Mouse (Mus musculus): ENCODE data around the gene Tmem39a. TPM values are rescaled to one million over a fixed set of nuclear protein-coding genes. Genes with fewer than 3 reads are reported as not detected.

The Tmem39a gene
- polyA plus RNA-seq, 1 experiment, result 35.7 TPM

DNA sequence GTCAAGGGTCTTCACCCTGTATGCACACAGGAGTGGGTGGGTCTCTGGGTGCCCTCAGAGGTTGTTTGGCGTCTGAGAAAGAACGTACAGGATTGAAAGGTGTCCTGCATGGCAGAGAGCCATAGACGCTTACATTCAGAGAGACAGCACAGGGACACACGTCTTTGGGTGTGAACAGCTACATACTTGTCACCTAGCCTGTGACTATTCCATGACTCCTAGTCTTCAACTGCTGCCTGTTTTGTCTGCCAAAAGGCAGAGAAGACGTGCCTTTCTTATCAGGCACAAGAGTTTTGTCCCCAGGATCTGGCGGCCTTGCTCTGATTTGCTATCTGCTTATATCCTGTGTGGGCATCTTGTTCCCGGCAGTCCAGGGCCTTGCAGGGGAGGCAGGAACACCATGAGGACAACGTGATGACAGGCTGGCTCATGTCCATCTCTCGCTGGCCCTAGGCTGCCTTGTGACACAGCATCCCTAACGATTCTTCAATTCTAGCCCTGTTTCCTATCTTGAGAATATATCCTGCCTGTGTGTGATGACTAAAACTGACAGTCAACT lies 67.4 kb downstream of the Tmem39a start:
- WGBS, result 78% methylated on average over 10 of the region's 10 CpGs
- H3K4me1 ChIP-seq (ENCODE audit: control insufficient read depth, insufficient read depth, low read length), result no peaks in the 10 kb centered on the region
- no peak overlapping the region for H3K27ac ChIP-seq (ENCODE audit: control insufficient read depth, insufficient read depth, low read depth, low read length, poor library complexity)
- TF ChIP-seq CTCF (IDR thresholded peaks at IDR 0.05; ENCODE audit: control insufficient read depth, insufficient read depth, low read length) (no peak), POLR2A (IDR thresholded peaks at IDR 0.05; ENCODE audit: borderline replicate concordance, control insufficient read depth, low read depth, low read length) (no peak)
- H3K4me3 ChIP-seq (replicated peaks; ENCODE audit: control insufficient read depth, low read depth, low read length), result no peak overlapping the region

DNA sequence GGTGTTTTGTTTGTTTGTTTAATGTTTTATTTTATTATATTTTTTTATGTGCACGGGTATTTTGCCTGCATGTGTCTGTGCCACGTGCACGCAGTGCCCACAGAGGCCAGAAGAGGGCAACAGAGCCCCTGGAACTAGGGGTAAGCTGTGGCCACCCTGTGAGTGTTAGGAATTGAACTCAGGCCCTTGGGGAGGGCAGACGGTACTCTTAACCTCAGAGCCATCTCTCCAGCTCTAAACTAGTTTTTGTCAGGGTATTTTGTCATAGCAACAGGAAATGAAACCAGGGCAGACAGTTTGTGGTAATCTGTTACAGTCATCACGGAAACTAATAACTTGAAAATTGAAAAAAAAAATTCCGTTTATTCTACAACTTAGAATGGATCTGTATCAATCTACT lies 73.6 kb downstream of the Tmem39a start:
- H3K4me1 ChIP-seq (ENCODE audit: control insufficient read depth, insufficient read depth, low read length), result no peaks in the 10 kb centered on the region; the same call in 1 of the 2 replicates
- 33% methylated on average over 6 of the region's 6 CpGs for WGBS
- no peak overlapping the region for H3K4me3 ChIP-seq (replicated peaks; ENCODE audit: control insufficient read depth, low read depth, low read length)
- no peak overlapping the region for H3K27ac ChIP-seq (ENCODE audit: control insufficient read depth, insufficient read depth, low read depth, low read length, poor library complexity)
- TF ChIP-seq POLR2A (IDR thresholded peaks at IDR 0.05; ENCODE audit: borderline replicate concordance, control insufficient read depth, low read depth, low read length) (no peak), CTCF (IDR thresholded peaks at IDR 0.05; ENCODE audit: control insufficient read depth, insufficient read depth, low read length) (peak; percentile 88)

DNA sequence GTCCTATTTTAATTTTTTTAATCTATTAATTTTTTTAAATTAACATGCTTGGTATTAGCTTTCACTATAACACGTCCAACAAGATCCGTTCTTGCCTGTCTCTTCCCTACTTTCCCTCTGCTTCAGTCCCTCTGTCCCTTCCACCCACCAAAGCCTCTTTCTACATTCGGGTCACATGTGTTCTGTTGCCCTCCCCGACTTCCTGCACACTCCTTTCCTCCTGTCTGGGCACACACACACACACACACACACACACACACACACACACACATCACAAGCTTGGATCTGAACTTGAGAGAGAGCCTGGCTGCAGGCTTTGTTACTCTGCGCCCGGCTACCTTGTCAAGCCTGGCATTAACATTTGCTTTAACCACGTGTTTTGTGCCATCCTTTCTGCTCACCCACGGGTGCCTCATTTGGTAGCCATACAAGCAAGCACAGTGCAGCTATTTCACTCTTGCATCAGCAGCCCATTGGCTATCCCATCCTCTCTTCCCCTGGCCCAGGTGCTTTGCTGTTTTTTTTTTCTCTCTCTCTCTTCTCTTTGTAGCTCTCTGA lies 77.4 kb downstream of the Tmem39a start:
- Histone ChIP-seq H3K27ac (ENCODE audit: control insufficient read depth, insufficient read depth, low read depth, low read length, poor library complexity) (peak overlapping the region; percentile 18), H3K4me1 (ENCODE audit: control insufficient read depth, insufficient read depth, low read length) (no peaks in the 10 kb centered on the region; the same call in 1 of the 2 replicates)

DNA sequence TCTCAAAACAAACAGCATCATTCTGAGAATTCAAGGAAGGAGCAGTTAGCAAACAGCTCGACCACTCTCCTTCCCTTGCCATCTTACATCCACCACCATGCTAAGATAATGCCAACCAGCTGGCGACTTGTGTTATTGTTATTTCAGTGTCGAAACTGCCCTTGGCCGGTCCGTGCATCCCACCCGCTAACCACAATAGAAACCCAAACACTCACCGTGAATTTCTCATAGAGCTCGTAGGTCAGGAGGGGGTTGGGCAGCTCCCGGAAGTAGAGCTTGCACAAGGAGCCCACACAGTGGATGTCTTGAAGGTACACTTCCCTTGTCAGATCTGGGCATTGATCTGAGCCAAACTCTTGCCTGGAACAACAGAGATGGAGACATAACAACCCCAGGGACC lies 78.2 kb downstream of the Tmem39a start:
- Histone ChIP-seq H3K27ac (ENCODE audit: control insufficient read depth, insufficient read depth, low read depth, low read length, poor library complexity) (peak overlapping the region; percentile 79), H3K4me1 (ENCODE audit: control insufficient read depth, insufficient read depth, low read length) (no peaks in the 10 kb centered on the region; the same call in 1 of the 2 replicates), H3K4me3 (replicated peaks; ENCODE audit: control insufficient read depth, low read depth, low read length) (peak overlapping the region; percentile 37)
- TF ChIP-seq CTCF (IDR thresholded peaks at IDR 0.05; ENCODE audit: control insufficient read depth, insufficient read depth, low read length), result no peak
- TF ChIP-seq POLR2A (IDR thresholded peaks at IDR 0.05; ENCODE audit: borderline replicate concordance, control insufficient read depth, low read depth, low read length), result no peak
- WGBS, result 30% methylated on average over 9 of the region's 9 CpGs

More for the DNA sequence above, 77.4 kb downstream of the Tmem39a start:
- H3K4me3 ChIP-seq (replicated peaks; ENCODE audit: control insufficient read depth, low read depth, low read length), result no peak overlapping the region
- TF ChIP-seq POLR2A (IDR thresholded peaks at IDR 0.05; ENCODE audit: borderline replicate concordance, control insufficient read depth, low read depth, low read length) (no peak), CTCF (IDR thresholded peaks at IDR 0.05; ENCODE audit: control insufficient read depth, insufficient read depth, low read length) (no peak)
- 29% methylated on average over 8 of the region's 8 CpGs for WGBS

DNA sequence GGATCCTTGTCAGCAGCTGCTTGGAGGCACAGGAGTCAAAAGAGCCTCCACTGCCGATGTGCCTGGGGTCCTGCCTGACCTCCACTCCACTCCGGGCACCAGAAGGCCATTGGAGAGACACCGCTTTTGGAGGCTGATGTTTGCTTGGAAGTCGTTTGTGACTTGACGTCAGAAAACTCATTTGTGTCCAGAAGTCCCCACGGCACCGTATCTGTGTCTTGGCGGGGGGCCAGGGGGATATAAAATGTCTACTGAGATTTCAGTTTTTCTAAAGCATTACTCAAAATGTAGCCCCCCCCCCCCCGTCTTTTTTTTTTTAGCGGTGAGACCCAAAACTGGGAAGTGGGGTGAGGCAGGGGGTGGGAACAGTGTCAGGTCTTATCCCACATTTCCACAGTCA lies 78.6 kb downstream of the Tmem39a start:
- 52% methylated on average over 10 of the region's 10 CpGs for WGBS
- H3K4me3 ChIP-seq (replicated peaks; ENCODE audit: control insufficient read depth, low read depth, low read length), result no peak overlapping the region
- no peaks in the 10 kb centered on the region; the same call in 1 of the 2 replicates for H3K4me1 ChIP-seq (ENCODE audit: control insufficient read depth, insufficient read depth, low read length)
- TF ChIP-seq POLR2A (IDR thresholded peaks at IDR 0.05; ENCODE audit: borderline replicate concordance, control insufficient read depth, low read depth, low read length), result no peak
- TF ChIP-seq CTCF (IDR thresholded peaks at IDR 0.05; ENCODE audit: control insufficient read depth, insufficient read depth, low read length), result no peak
- peak overlapping the region; percentile 79 for H3K27ac ChIP-seq (ENCODE audit: control insufficient read depth, insufficient read depth, low read depth, low read length, poor library complexity)

Other genes starting within 250 kb of the Tmem39a start
- not detected in 2 replicates for gene Maats1, start 216.6 kb upstream of the Tmem39a start, polyA plus RNA-seq (2011; ENCODE audit: insufficient read depth, insufficient read length, low replicate concordance, missing spikeins)
- 219 and 283 TPM in 2 replicates for gene Cox17, start 211.7 kb upstream of the Tmem39a start, polyA plus RNA-seq (2011; ENCODE audit: insufficient read depth, insufficient read length, low replicate concordance, missing spikeins)
- not detected in 2 replicates for gene Gm21987, start 211.7 kb upstream of the Tmem39a start, polyA plus RNA-seq (2011; ENCODE audit: insufficient read depth, insufficient read length, low replicate concordance, missing spikeins)
- gene Popdc2, start 196.5 kb upstream of the Tmem39a start, polyA plus RNA-seq (2011; ENCODE audit: insufficient read depth, insufficient read length, low replicate concordance, missing spikeins), result 12.5 and 20.9 TPM in 2 replicates
- gene Pla1a, start 125.6 kb upstream of the Tmem39a start, polyA plus RNA-seq (2011; ENCODE audit: insufficient read depth, insufficient read length, low replicate concordance, missing spikeins), result 1.5 TPM in 1 of 2 replicates, not detected in the other
- gene Adprh, start 106.0 kb upstream of the Tmem39a start, polyA plus RNA-seq (2011; ENCODE audit: insufficient read depth, insufficient read length, low replicate concordance, missing spikeins), result 5.1 and 19.3 TPM in 2 replicates
- 1.6 and 2.0 TPM in 2 replicates for gene Cd80, start 103.1 kb upstream of the Tmem39a start, polyA plus RNA-seq (2011; ENCODE audit: insufficient read depth, insufficient read length, low replicate concordance, missing spikeins)
- gene Timmdc1, start 36.0 kb upstream of the Tmem39a start, polyA plus RNA-seq (2011; ENCODE audit: insufficient read depth, insufficient read length, low replicate concordance, missing spikeins), result 9.8 and 13.9 TPM in 2 replicates
- gene Poglut1, start 8.4 kb upstream of the Tmem39a start, polyA plus RNA-seq (2011; ENCODE audit: insufficient read depth, insufficient read length, low replicate concordance, missing spikeins), result 6.1 and 12.0 TPM in 2 replicates
- 3.6 and 6.1 TPM in 2 replicates for gene Arhgap31, start 154.6 kb downstream of the Tmem39a start, polyA plus RNA-seq (2011; ENCODE audit: insufficient read depth, insufficient read length, low replicate concordance, missing spikeins)
- 4.2 and 12.8 TPM in 2 replicates for gene B4galt4, start 183.6 kb downstream of the Tmem39a start, polyA plus RNA-seq (2011; ENCODE audit: insufficient read depth, insufficient read length, low replicate concordance, missing spikeins)
- gene Upk1b, start 241.6 kb downstream of the Tmem39a start, polyA plus RNA-seq (2011; ENCODE audit: insufficient read depth, insufficient read length, low replicate concordance, missing spikeins), result not detected in 2 replicates

All from bone marrow, adult 2 months (tissue).